ENCODE assay signal across 8 mouse cellular contexts in genomic region chr11:105944770-105945672, GRCm38 (mm10). TPM values are rescaled to one million over a fixed set of nuclear protein-coding genes. Genes with fewer than 3 reads are reported as not detected.
DNase-seq lines count a peak whose midpoint lies in the region; ATAC-seq and TF ChIP-seq lines count a peak whose summit lies in the region.

No protein-coding gene starts in this region.

- H3K9me3 ChIP-seq in E14TG2a.4 (ENCODE audit: low read length), result no peaks in the 10 kb centered on the region
- no peaks in the 10 kb centered on the region for H3K9me3 ChIP-seq in heart, postnatal 0 days (replicated peaks; ENCODE audit: control insufficient read depth, low read length)
- H3K9me3 ChIP-seq in limb, embryonic 10.5 days (replicated peaks), result no peaks in the 10 kb centered on the region
- no peaks in the 10 kb centered on the region for H3K9me3 ChIP-seq in midbrain, embryonic 16.5 days (replicated peaks; ENCODE audit: control insufficient read depth, low read length, poor library complexity, severe bottlenecking)

- no peak; the same call in 1 of the 2 replicates for TF ChIP-seq EP300 in heart, postnatal 0 days (IDR thresholded peaks at IDR 0.05; ENCODE audit: low read depth)

- WGBS in heart, postnatal 0 days, result 59% methylated on average over 16 of the region's 16 CpGs
- WGBS in limb, embryonic 10.5 days, result 83% methylated on average over 16 of the region's 16 CpGs
- WGBS in midbrain, embryonic 16.5 days, result 76% methylated on average over 16 of the region's 16 CpGs

- H3K4me2 ChIP-seq in heart, postnatal 0 days (ENCODE audit: low read depth, low read length), result peak overlapping the region; percentile 94
- H3K4me2 ChIP-seq in midbrain, embryonic 16.5 days (ENCODE audit: low read length), result peak overlapping the region; percentile 66

- ATAC-seq in heart, postnatal 0 days (ENCODE audit: insufficient read depth, low read depth), result peak; percentile 68
- no peak for ATAC-seq in midbrain, embryonic 16.5 days

- peaks cover 60% of the 10 kb centered on the region for H3K4me1 ChIP-seq in E14TG2a.4 (replicated peaks; ENCODE audit: low read depth, low read length)
- H3K4me1 ChIP-seq in cortical plate, adult 2 months (ENCODE audit: control insufficient read depth, insufficient read depth, low read length), result no peaks in the 10 kb centered on the region
- peaks cover 6% of the 10 kb centered on the region; the same call in 1 of the 2 replicates for H3K4me1 ChIP-seq in heart, postnatal 0 days (ENCODE audit: control insufficient read depth, insufficient read depth)
- peaks cover 39% of the 10 kb centered on the region for H3K4me1 ChIP-seq in limb, embryonic 10.5 days
- H3K4me1 ChIP-seq in midbrain, embryonic 16.5 days (ENCODE audit: control insufficient read depth, insufficient read depth, low read length), result peaks cover 18% of the 10 kb centered on the region

- no peak for TF ChIP-seq POLR2A in cortical plate, adult 2 months (IDR thresholded peaks at IDR 0.05; ENCODE audit: extremely low read depth, insufficient read depth, low read length)

- peaks cover 15% of the 10 kb centered on the region for H3K27me3 ChIP-seq in E14TG2a.4 (ENCODE audit: insufficient read depth, low read length)
- 0 out of 2 replicates have a peak, but pooled peaks cover 7% of the 10 kb centered on the region for H3K27me3 ChIP-seq in heart, postnatal 0 days (ENCODE audit: control insufficient read depth, insufficient read depth, low read length)
- H3K27me3 ChIP-seq in limb, embryonic 10.5 days (ENCODE audit: low read depth, poor library complexity, severe bottlenecking), result peaks cover 60% of the 10 kb centered on the region
- H3K27me3 ChIP-seq in midbrain, embryonic 16.5 days (ENCODE audit: control insufficient read depth, insufficient read depth, low read depth, low read length), result no peaks in the 10 kb centered on the region

- no peak overlapping the region for H3K9ac ChIP-seq in heart, postnatal 0 days (replicated peaks; ENCODE audit: low read depth, low read length)
- H3K9ac ChIP-seq in midbrain, embryonic 16.5 days (ENCODE audit: low read depth, low read length), result peak overlapping the region; percentile 79

- peak overlapping the region; percentile 36; the same call in 1 of the 2 replicates for H3K27ac ChIP-seq in cortical plate, adult 2 months (ENCODE audit: insufficient read depth, low read length)
- H3K27ac ChIP-seq in heart, postnatal 0 days (ENCODE audit: low read depth), result peak overlapping the region; percentile 83
- H3K27ac ChIP-seq in limb, embryonic 10.5 days, result peak overlapping the region; percentile 82
- H3K27ac ChIP-seq in midbrain, embryonic 16.5 days (ENCODE audit: low read length), result no peak overlapping the region; the same call in 1 of the 2 replicates

- DNase-seq in heart, postnatal 0 days (ENCODE audit: low spot score), result peak; percentile 57
- DNase-seq in limb, embryonic 10.5 days (ENCODE audit: low spot score), result no peak
- no peak for DNase-seq in spleen, adult 18-20 months
- DNase-seq in frontal cortex, adult 2 months (ENCODE audit: extremely low spot score in 1 of 2, low spot score in 1 of 2), result no peak
- no peak for DNase-seq in gastrocnemius, postnatal 14 days

- H3K36me3 ChIP-seq in E14TG2a.4 (ENCODE audit: insufficient read depth, low read length), result no peaks in the 10 kb centered on the region
- no peaks in the 10 kb centered on the region for H3K36me3 ChIP-seq in heart, postnatal 0 days (replicated peaks; ENCODE audit: control insufficient read depth, insufficient read depth, low read length)
- H3K36me3 ChIP-seq in limb, embryonic 10.5 days, result no peaks in the 10 kb centered on the region
- H3K36me3 ChIP-seq in midbrain, embryonic 16.5 days (ENCODE audit: control insufficient read depth, insufficient read depth, low read length), result no peaks in the 10 kb centered on the region

- no peak for TF ChIP-seq CTCF in E14TG2a.4 (conservative IDR thresholded peaks at IDR 0.05; ENCODE audit: low read length)
- no peak for TF ChIP-seq CTCF in cortical plate, adult 2 months (IDR thresholded peaks at IDR 0.05; ENCODE audit: extremely low read depth, insufficient read depth, low read length)
- no peak for TF ChIP-seq CTCF in heart, postnatal 0 days (IDR thresholded peaks at IDR 0.05; ENCODE audit: low read depth)

- intact Hi-C loops in gastrocnemius, postnatal 14 days (cut with DNase I; ENCODE audit: low total_unique reads), result no loop called here

- H3K4me3 ChIP-seq in E14TG2a.4 (replicated peaks; ENCODE audit: low read length), result peak overlapping the region; percentile 85
- H3K4me3 ChIP-seq in cortical plate, adult 2 months (ENCODE audit: insufficient read depth, low read length), result peak overlapping the region; percentile 61
- H3K4me3 ChIP-seq in heart, postnatal 0 days (ENCODE audit: low read depth, low read length), result peak overlapping the region; percentile 54
- H3K4me3 ChIP-seq in limb, embryonic 10.5 days, result peak overlapping the region; percentile 79
- H3K4me3 ChIP-seq in midbrain, embryonic 16.5 days (ENCODE audit: low read depth, low read length), result peak overlapping the region; percentile 76

RNA-seq across cellular contexts. Expression of gene Cyb561, which starts 8.1 kb away (rescaled TPM):
- 66.6 and 67.1 TPM in 2 replicates for polyA plus RNA-seq in cortical plate, adult 2 months (2012; rRNA removed)
- 9.5 and 11.4 TPM in 2 replicates for total RNA-seq in heart, postnatal 0 days (2014; rRNA removed; ENCODE audit: low replicate concordance)
- polyA plus RNA-seq in heart, postnatal 0 days (2015; fragmentation: Nextera tagmentation; extraction: Ambion mirVana), result 5.9 and 7.1 TPM in 2 replicates
- 6.2 and 7.1 TPM in 2 replicates for polyA plus RNA-seq in limb, embryonic 10.5 days (2016; fragmentation: Nextera tagmentation; extraction: Ambion mirVana)
- 83.7 and 87.0 TPM in 2 replicates for polyA plus RNA-seq in midbrain, embryonic 16.5 days (2015; fragmentation: Nextera tagmentation; extraction: Ambion mirVana)
- 53.8 and 60.8 TPM in 2 replicates for polyA plus RNA-seq in frontal cortex, adult 2 months (2012; rRNA removed)
- total RNA-seq in gastrocnemius, postnatal 14 days (2021), result 1 to 10 TPM; 6.4 to 8.2 TPM

RNA-seq across cellular contexts. Expression of gene Ace, which starts 22.7 kb away (rescaled TPM):
- 8.7 and 9.3 TPM in 2 replicates for polyA plus RNA-seq in cortical plate, adult 2 months (2012; rRNA removed)
- total RNA-seq in heart, postnatal 0 days (2014; rRNA removed; ENCODE audit: low replicate concordance), result 6.1 and 17.1 TPM in 2 replicates
- polyA plus RNA-seq in heart, postnatal 0 days (2015; fragmentation: Nextera tagmentation; extraction: Ambion mirVana), result 3.3 and 3.7 TPM in 2 replicates
- polyA plus RNA-seq in limb, embryonic 10.5 days (2016; fragmentation: Nextera tagmentation; extraction: Ambion mirVana), result 0.08 and 0.16 TPM in 2 replicates
- polyA plus RNA-seq in midbrain, embryonic 16.5 days (2015; fragmentation: Nextera tagmentation; extraction: Ambion mirVana), result 7.0 and 8.2 TPM in 2 replicates
- polyA plus RNA-seq in frontal cortex, adult 2 months (2012; rRNA removed), result 6.3 and 8.5 TPM in 2 replicates
- 10 to 100 TPM; 46.2 to 48.3 TPM for total RNA-seq in gastrocnemius, postnatal 14 days (2021)

RNA-seq across cellular contexts. Expression of gene Ace3, which starts 49.5 kb away (rescaled TPM):
- polyA plus RNA-seq in cortical plate, adult 2 months (2012; rRNA removed), result not detected in 2 replicates
- total RNA-seq in heart, postnatal 0 days (2014; rRNA removed; ENCODE audit: low replicate concordance), result not detected in 2 replicates
- polyA plus RNA-seq in heart, postnatal 0 days (2015; fragmentation: Nextera tagmentation; extraction: Ambion mirVana), result not detected in 2 replicates
- not detected in 2 replicates for polyA plus RNA-seq in limb, embryonic 10.5 days (2016; fragmentation: Nextera tagmentation; extraction: Ambion mirVana)
- 0.09 TPM in 1 of 2 replicates, not detected in the other for polyA plus RNA-seq in midbrain, embryonic 16.5 days (2015; fragmentation: Nextera tagmentation; extraction: Ambion mirVana)
- polyA plus RNA-seq in frontal cortex, adult 2 months (2012; rRNA removed), result not detected in 2 replicates
- not detected for total RNA-seq in gastrocnemius, postnatal 14 days (2021)
